Mouse (Mus musculus): Measurements from ENCODE around the gene Bcat1. TPM values are rescaled to one million over a fixed set of nuclear protein-coding genes. Genes with fewer than 3 reads are reported as not detected.

The Bcat1 gene
- polyA plus RNA-seq, 2 experiments, result 10.9 to 34.0 TPM

DNA sequence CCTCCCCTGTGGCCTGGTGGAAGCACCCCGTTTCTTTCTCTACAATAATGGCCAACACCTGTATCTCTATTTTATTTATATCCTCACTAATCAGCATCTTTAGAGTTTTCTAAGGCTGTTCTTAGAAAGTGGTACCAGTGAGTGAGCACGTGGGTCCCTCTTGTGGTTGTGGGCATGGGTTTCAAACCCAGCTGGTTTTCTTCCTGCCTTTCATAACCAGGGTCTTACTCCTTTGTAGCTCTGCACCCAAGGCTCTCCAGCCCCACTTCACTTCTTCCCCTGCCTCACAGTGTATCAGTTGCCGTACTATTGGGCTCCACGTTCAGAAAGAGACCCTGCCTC is 114.0 kb downstream of the Bcat1 start:
- H3K36me3 ChIP-seq (ENCODE audit: control insufficient read depth, insufficient read depth, low read length), result no peaks in the 10 kb centered on the region
- H3K27ac ChIP-seq (replicated peaks; ENCODE audit: low read depth, low read length), result no peak overlapping the region
- DNase-seq (ENCODE audit: low spot score) (no peak), ATAC-seq (ENCODE audit: low FRiP score, low read depth) (no peak)
- H3K4me2 ChIP-seq (replicated peaks; ENCODE audit: low read depth, low read length, severe bottlenecking), result peak overlapping the region; percentile 38; the same call in 1 of the 2 replicates
- no peak overlapping the region for H3K9ac ChIP-seq (ENCODE audit: low read depth, low read length, severe bottlenecking)
- H3K4me3 ChIP-seq (replicated peaks; ENCODE audit: low read length), result no peak overlapping the region
- no peak for TF ChIP-seq POLR2A (IDR thresholded peaks at IDR 0.05; ENCODE audit: borderline replicate concordance, extremely low read depth, insufficient read depth, insufficient read length)
- no peaks in the 10 kb centered on the region for H3K9me3 ChIP-seq (ENCODE audit: control insufficient read depth, low read length)
- H3K4me1 ChIP-seq (ENCODE audit: control insufficient read depth, insufficient read depth, low read length), result no peaks in the 10 kb centered on the region
- 56% methylated on average over 4 of the region's 4 CpGs for WGBS
- no peaks in the 10 kb centered on the region for H3K27me3 ChIP-seq (ENCODE audit: control insufficient read depth, insufficient read depth, low read length)

- TF ChIP-seq POLR2A (IDR thresholded peaks at IDR 0.05; ENCODE audit: borderline replicate concordance, extremely low read depth, insufficient read depth, insufficient read length), result no peak
- Histone ChIP-seq H3K4me1 (ENCODE audit: control insufficient read depth, insufficient read depth, low read length) (no peaks in the 10 kb centered on the region), H3K27ac (replicated peaks; ENCODE audit: low read depth, low read length) (peak overlapping the region; percentile 9; the same call in 1 of the 2 replicates), H3K9ac (ENCODE audit: low read depth, low read length, severe bottlenecking) (peak overlapping the region; percentile 32; the same call in 1 of the 2 replicates), H3K9me3 (ENCODE audit: control insufficient read depth, low read length) (no peaks in the 10 kb centered on the region), H3K4me3 (replicated peaks; ENCODE audit: low read length) (no peak overlapping the region), H3K27me3 (ENCODE audit: control insufficient read depth, insufficient read depth, low read length) (no peaks in the 10 kb centered on the region), H3K4me2 (replicated peaks; ENCODE audit: low read depth, low read length, severe bottlenecking) (peak overlapping the region; percentile 38; the same call in 1 of the 2 replicates), H3K36me3 (ENCODE audit: control insufficient read depth, insufficient read depth, low read length) (no peaks in the 10 kb centered on the region)
- ATAC-seq (ENCODE audit: low FRiP score, low read depth) (peak; percentile 68), DNase-seq (ENCODE audit: low spot score) (peak; percentile 60)
- 60% methylated on average over 25 of the region's 25 CpGs for WGBS
These were observed 114.6 kb downstream of the Bcat1 start for GRCm38 (mm10) chr6:144961253-144962012.

DNA sequence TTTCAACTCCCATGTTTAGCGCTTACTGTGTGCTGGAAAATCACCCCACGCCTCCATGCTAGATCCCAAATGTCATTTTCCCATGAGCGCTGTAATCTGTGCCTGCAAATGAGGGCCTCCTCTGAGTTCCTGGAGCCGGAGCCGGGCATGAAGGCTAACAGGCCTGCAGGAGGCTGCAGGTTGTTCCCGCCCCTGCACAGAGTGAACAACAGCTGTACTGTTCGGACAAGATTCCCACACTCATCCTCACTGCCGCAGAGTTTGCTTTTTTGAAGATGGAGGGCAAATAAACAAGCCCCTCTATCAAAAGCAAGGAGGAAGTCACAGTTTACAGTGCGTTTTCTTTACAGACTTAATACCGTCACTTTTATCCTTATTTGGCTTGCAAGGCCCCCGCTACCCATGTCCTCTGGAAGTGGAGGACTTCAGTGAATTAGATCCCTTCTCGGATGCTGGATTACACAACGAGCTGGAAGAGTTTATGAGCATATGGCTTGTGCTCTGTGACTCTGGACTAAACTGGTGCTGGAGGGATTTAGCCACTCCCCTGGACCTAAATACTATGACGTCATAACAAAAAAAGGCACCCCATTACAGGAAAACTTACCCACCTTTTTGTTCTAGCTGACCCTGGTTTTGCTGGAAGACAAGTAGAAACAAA is 120.0 kb downstream of the Bcat1 start:
- no peaks in the 10 kb centered on the region for H3K4me1 ChIP-seq (ENCODE audit: control insufficient read depth, insufficient read depth, low read length)
- no peaks in the 10 kb centered on the region for H3K27me3 ChIP-seq (ENCODE audit: control insufficient read depth, insufficient read depth, low read length)
- DNase-seq (ENCODE audit: low spot score) (no peak), ATAC-seq (ENCODE audit: low FRiP score, low read depth) (no peak)
- no peak overlapping the region for H3K9ac ChIP-seq (ENCODE audit: low read depth, low read length, severe bottlenecking)
- H3K27ac ChIP-seq (replicated peaks; ENCODE audit: low read depth, low read length), result no peak overlapping the region
- H3K9me3 ChIP-seq (ENCODE audit: control insufficient read depth, low read length), result no peaks in the 10 kb centered on the region
- H3K4me3 ChIP-seq (replicated peaks; ENCODE audit: low read length), result no peak overlapping the region
- H3K4me2 ChIP-seq (replicated peaks; ENCODE audit: low read depth, low read length, severe bottlenecking), result no peak overlapping the region
- TF ChIP-seq POLR2A (IDR thresholded peaks at IDR 0.05; ENCODE audit: borderline replicate concordance, extremely low read depth, insufficient read depth, insufficient read length), result no peak
- no peaks in the 10 kb centered on the region for H3K36me3 ChIP-seq (ENCODE audit: control insufficient read depth, insufficient read depth, low read length)
- 42% methylated on average over 14 of the region's 14 CpGs for WGBS

DNA sequence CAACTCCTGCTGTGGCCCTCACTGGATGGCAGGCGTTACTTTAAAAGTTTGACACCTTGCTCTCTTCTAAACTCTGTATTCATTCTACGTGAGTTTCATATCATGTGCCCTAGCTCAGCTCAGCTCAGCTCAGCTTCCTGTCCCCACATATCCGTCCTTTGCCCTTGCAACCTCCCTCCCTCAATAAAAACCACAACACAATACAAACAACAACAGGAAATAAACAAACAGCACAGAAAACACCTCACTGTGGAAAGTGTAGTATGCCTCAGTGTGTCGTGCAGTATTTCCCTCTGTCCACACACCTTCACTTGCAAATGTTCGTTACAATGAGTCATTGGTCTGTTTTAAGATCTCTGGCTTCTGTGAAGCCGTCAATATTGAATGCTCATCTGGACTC is 123.1 kb downstream of the Bcat1 start:
- Histone ChIP-seq H3K4me3 (replicated peaks; ENCODE audit: low read length) (no peak overlapping the region), H3K27ac (replicated peaks; ENCODE audit: low read depth, low read length) (no peak overlapping the region), H3K4me1 (ENCODE audit: control insufficient read depth, insufficient read depth, low read length) (no peaks in the 10 kb centered on the region), H3K9ac (ENCODE audit: low read depth, low read length, severe bottlenecking) (no peak overlapping the region), H3K27me3 (ENCODE audit: control insufficient read depth, insufficient read depth, low read length) (no peaks in the 10 kb centered on the region), H3K36me3 (ENCODE audit: control insufficient read depth, insufficient read depth, low read length) (no peaks in the 10 kb centered on the region), H3K4me2 (replicated peaks; ENCODE audit: low read depth, low read length, severe bottlenecking) (no peak overlapping the region), H3K9me3 (ENCODE audit: control insufficient read depth, low read length) (no peaks in the 10 kb centered on the region)
- 80% methylated on average over 6 of the region's 6 CpGs for WGBS
- DNase-seq (ENCODE audit: low spot score) (no peak), ATAC-seq (ENCODE audit: low FRiP score, low read depth) (no peak)
- TF ChIP-seq POLR2A (IDR thresholded peaks at IDR 0.05; ENCODE audit: borderline replicate concordance, extremely low read depth, insufficient read depth, insufficient read length), result no peak

DNA sequence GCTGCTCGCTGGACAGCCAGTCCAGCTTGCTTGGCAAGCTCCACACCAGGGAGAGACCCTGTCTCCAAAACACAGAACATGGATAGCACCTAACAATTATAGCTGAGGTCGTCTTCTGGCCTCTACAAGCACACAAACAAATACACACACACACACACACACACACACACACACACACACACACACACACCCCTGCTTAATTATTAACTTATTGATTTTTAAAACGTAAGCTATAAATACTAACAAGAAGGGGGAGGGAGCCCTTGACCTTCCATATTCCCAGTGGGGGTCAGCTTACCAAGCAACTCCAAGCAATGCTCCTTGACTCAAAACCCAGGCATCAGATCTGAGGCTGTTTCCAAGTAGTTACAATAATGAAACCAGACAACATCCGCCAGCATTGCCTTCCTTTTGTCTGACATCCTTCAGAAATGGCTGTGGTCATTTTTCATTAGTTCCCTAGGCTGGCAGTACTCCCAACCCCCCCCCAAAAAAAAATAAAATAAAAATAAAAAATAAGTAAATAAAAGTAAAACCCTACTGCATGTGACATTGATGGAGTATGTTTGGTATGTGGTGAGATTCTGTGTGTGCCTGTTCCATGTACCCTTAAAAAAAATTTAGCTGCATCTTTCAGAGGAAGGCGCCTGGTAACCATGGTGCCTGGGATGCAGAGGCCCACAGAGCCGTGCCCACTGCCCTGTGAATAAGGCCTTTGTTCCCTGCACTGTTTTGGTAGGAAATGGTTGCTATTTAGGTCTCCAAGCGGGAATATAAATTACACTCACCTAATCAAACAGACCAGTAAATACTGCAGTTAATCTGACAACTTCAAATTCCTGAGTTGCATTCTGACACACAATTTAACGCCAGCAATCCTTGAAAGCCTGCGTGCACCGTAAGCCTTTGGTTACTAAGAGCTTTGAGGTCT is 131.3 kb downstream of the Bcat1 start:
- 0 out of 2 replicates have a peak, but pooled peaks cover 10% of the 10 kb centered on the region for H3K4me1 ChIP-seq (ENCODE audit: control insufficient read depth, insufficient read depth, low read length)
- no peak overlapping the region for H3K4me3 ChIP-seq (replicated peaks; ENCODE audit: low read length)
- no peaks in the 10 kb centered on the region for H3K27me3 ChIP-seq (ENCODE audit: control insufficient read depth, insufficient read depth, low read length)
- ATAC-seq (ENCODE audit: low FRiP score, low read depth), result peak; percentile 68; the same call in 1 of the 2 replicates
- H3K36me3 ChIP-seq (ENCODE audit: control insufficient read depth, insufficient read depth, low read length), result no peaks in the 10 kb centered on the region
- peak overlapping the region; percentile 77 for H3K27ac ChIP-seq (replicated peaks; ENCODE audit: low read depth, low read length)
- no peak for TF ChIP-seq POLR2A (IDR thresholded peaks at IDR 0.05; ENCODE audit: borderline replicate concordance, extremely low read depth, insufficient read depth, insufficient read length)
- DNase-seq (ENCODE audit: low spot score), result peak; percentile 62
- no peaks in the 10 kb centered on the region for H3K9me3 ChIP-seq (ENCODE audit: control insufficient read depth, low read length)
- 39% methylated on average over 10 of the region's 10 CpGs for whole genome bisulfite sequencing
- peak overlapping the region; percentile 14; the same call in 1 of the 2 replicates for H3K4me2 ChIP-seq (replicated peaks; ENCODE audit: low read depth, low read length, severe bottlenecking)
- no peak overlapping the region for H3K9ac ChIP-seq (ENCODE audit: low read depth, low read length, severe bottlenecking)

Other genes with a start within 250 kb of the Bcat1 start
- gene Lrmp, start 39.5 kb upstream of the Bcat1 start, polyA plus RNA-seq (2012; rRNA removed), result 5.5 TPM in 2 replicates
- 4.3 and 5.5 TPM in 2 replicates for gene Lrmp, start 39.5 kb upstream of the Bcat1 start, polyA plus RNA-seq (2014; fragmentation: Nextera tagmentation; extraction: Ambion mirVana)
- 0.93 and 1.00 TPM in 2 replicates for gene Casc1, start 134.8 kb upstream of the Bcat1 start, polyA plus RNA-seq (2012; rRNA removed)
- 0.29 and 0.41 TPM in 2 replicates for gene Casc1, start 134.8 kb upstream of the Bcat1 start, polyA plus RNA-seq (2014; fragmentation: Nextera tagmentation; extraction: Ambion mirVana)
- gene Etfrf1, start 134.9 kb upstream of the Bcat1 start, polyA plus RNA-seq (2012; rRNA removed), result 16.6 and 20.1 TPM in 2 replicates
- gene Etfrf1, start 134.9 kb upstream of the Bcat1 start, polyA plus RNA-seq (2014; fragmentation: Nextera tagmentation; extraction: Ambion mirVana), result 29.5 and 29.8 TPM in 2 replicates
- 33.3 and 35.1 TPM in 2 replicates for gene Kras, start 174.1 kb upstream of the Bcat1 start, polyA plus RNA-seq (2012; rRNA removed)
- 67.8 and 74.1 TPM in 2 replicates for gene Kras, start 174.1 kb upstream of the Bcat1 start, polyA plus RNA-seq (2014; fragmentation: Nextera tagmentation; extraction: Ambion mirVana)

Data from limb, embryonic 14.5 days (tissue).